Mouse (Mus musculus) liver, embryonic 14.5 days (tissue): ENCODE results near the gene Ppp1r18. TPM values are rescaled to one million over a fixed set of nuclear protein-coding genes. Genes with fewer than 3 reads are reported as not detected.
"Not testable (repeated sequence)": the region's sequence is repeated elsewhere in the genome, so short reads cannot be mapped to it uniquely, and the experiment has no call there.

ENCODE experiments used
- ATAC-seq: fragments of 200-750 bp; cut with Nextera tagmentation; 2 replicates; pipeline ENCODE4 v1.8.0; 2017; ENCODE audit warnings: moderate number of reproducible peaks, mild to moderate bottlenecking, moderate library complexity; ENCODE audit not compliant: insufficient read depth
- DNase-seq, 3 experiments: peaks; one replicate each; pipeline ENCODE4 v3.0.0-alpha.2; 2012 to 2013; ENCODE audit warnings: low read depth in 3 of 3, low spot score in 3 of 3
- H3K27ac ChIP-seq: fragments of 300-500 bp; sonication (generic); 2 replicates; pipeline ENCODE4 v1.5.1; 2014; ENCODE audit warnings: moderate library complexity, mild to moderate bottlenecking, control low read depth, inconsistent platforms
- H3K27me3 ChIP-seq: fragments of 300-500 bp; sonication (generic); 2 replicates; pipeline ENCODE4 v1.6.1; 2014; ENCODE audit warnings: mild to moderate bottlenecking, low read length, moderate library complexity; ENCODE audit not compliant: control insufficient read depth, insufficient read depth
- H3K36me3 ChIP-seq: fragments of 300-500 bp; sonication (generic); replicated peaks from 2 replicates; pipeline ENCODE4 v1.6.1; 2014; ENCODE audit warnings: low read depth; ENCODE audit not compliant: control insufficient read depth, insufficient read depth
- H3K4me1 ChIP-seq, 2 experiments: fragments of 200-500 bp in 1 of 2; fragments of 300-500 bp in 1 of 2; sonication (generic) in 1 of 2; replicated peaks; 2 replicates each; pipeline ENCODE4 v1.6.1; 2012 to 2014; ENCODE audit warnings: antibody characterized with exemption in 1 of 2, inconsistent platforms in 1 of 2, low read length in 1 of 2; ENCODE audit not compliant: control insufficient read depth in 2 of 2, insufficient read depth in 2 of 2
- H3K4me2 ChIP-seq: fragments of 300-500 bp; sonication (generic); 2 replicates; pipeline ENCODE4 v1.6.1; 2014; ENCODE audit warnings: low read depth, mild to moderate bottlenecking, control low read depth, moderate library complexity
- H3K4me3 ChIP-seq, 2 experiments: fragments of 200-500 bp in 1 of 2; fragments of 300-500 bp in 1 of 2; sonication (generic) in 1 of 2; 2 replicates each; pipeline ENCODE4 v1.5.1; 2012 to 2014; ENCODE audit warnings: low read depth in 2 of 2, low read length in 2 of 2, mild to moderate bottlenecking in 2 of 2, control low read depth in 1 of 2, inconsistent platforms in 1 of 2, moderate library complexity in 1 of 2; ENCODE audit not compliant: insufficient read depth in 1 of 2
- H3K9ac ChIP-seq: fragments of 300-500 bp; sonication (generic); replicated peaks from 2 replicates; pipeline ENCODE4 v1.6.1; 2014; ENCODE audit warnings: mild to moderate bottlenecking, control low read depth, moderate library complexity
- H3K9me3 ChIP-seq: fragments of 300-500 bp; sonication (generic); 2 replicates; pipeline ENCODE4 v1.6.1; 2016; ENCODE audit warnings: low read length, mixed read lengths; ENCODE audit not compliant: control insufficient read depth
- CTCF ChIP-seq: IDR thresholded peaks from 2 replicates; pipeline ENCODE4 v1.5.1; 2016; ENCODE audit warnings: antibody characterized with exemption, low read depth, control low read depth
- EP300 ChIP-seq: IDR thresholded peaks from 2 replicates; pipeline ENCODE4 v1.6.1; 2016; ENCODE audit warnings: antibody characterized with exemption, low read depth
- WGBS: fragments of 180-500 bp; shearing (Covaris S2); extraction: QIAGEN DNeasy Blood & Tissue Kit; methylation state at CpG from one replicate; pipeline ENCODE4 v1.1.7; 2014; ENCODE audit not compliant: insufficient replicate concordance; 5-methylcytosine and 5-hydroxymethylcytosine counted together
- polyA plus RNA-seq, 2 experiments: library from polyadenylated mRNA; depleted of rRNA in 1 of 2; stranded (reverse) in 1 of 2; unstranded in 1 of 2; fragments of >200 nt; fragmentation: Nextera tagmentation in 1 of 2; extraction: Ambion mirVana in 1 of 2; gene quantifications; 2 replicates each; pipeline versions ENCODE4 v1.2.1 to v1.2.3; 2012 to 2014

Ppp1r18 gene
- polyA plus RNA-seq, 2 experiments: 8.2 to 8.7 TPM

DNA sequence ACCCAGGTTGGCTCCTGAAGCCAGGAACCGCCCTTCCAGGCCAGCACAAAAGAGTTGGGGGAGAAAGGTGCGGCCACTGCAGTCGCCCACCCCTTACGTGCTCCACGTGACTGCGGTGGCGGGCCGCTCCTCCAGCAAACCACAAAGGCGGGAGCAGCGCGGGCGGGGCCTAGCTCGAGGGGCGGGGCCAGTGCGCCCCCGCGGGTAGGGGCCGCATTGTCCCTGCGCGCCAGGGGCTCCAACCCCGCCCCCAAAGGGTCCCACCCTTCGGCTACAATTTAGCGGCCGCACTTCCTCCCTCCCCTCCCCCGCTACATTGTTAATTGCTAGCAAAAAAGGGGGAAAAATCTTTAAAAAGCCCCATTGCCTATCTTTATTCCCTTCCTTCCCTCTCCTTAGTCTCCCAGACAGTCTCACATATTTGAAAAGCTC, 28.4 kb upstream of the Ppp1r18 start:
- DNase-seq (peak; percentile 73 to 76 (median 75)), ATAC-seq (peak; percentile 17)
- peak overlapping the region; percentile 100 for H3K9ac ChIP-seq
- TF ChIP-seq CTCF (no peak), EP300 (no peak)
- WGBS: 2% methylated on average over 23 of the region's 25 CpGs
- H3K9me3 ChIP-seq: no peaks in the 10 kb centered on the region
- H3K27ac ChIP-seq: peak overlapping the region; percentile 96
- H3K27me3 ChIP-seq: no peaks in the 10 kb centered on the region
- H3K4me2 ChIP-seq: peak overlapping the region; percentile 96
- peak overlapping the region; percentile 96 to 98 for H3K4me3 ChIP-seq
- H3K36me3 ChIP-seq: peaks cover 48% of the 10 kb centered on the region
- H3K4me1 ChIP-seq: peaks cover 35 to 40% of the 10 kb centered on the region in 2 experiments

DNA sequence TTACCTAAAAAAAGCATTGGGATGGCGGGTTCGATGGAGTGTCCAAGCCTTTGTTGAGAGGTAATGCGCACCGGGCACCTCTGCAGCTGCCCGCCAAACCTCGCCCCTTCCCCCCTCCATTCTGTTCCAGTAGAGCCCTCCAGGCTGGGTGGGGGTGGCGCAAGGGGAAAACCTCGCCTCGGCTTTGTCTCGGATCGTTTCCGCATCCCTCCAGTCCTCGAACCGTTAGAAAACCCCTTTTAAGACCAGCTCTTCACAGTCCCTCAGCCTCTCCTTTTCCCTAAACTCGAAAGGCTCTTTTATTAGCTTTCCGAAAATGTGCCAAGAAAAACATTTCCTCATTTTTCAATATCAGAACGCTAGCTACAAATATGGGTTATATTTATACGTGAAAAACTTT, 27.9 kb upstream of the Ppp1r18 start:
- 0% methylated on average over 18 of the region's 18 CpGs for WGBS
- TF ChIP-seq EP300: no peak
- TF ChIP-seq CTCF: no peak
- DNase-seq (peak in 1 of 3 experiments; percentile 34), ATAC-seq (no peak)
- Histone ChIP-seq H3K4me2 (peak overlapping the region; percentile 96), H3K4me3 (peak overlapping the region; percentile 96 to 98), H3K27me3 (no peaks in the 10 kb centered on the region), H3K9ac (peak overlapping the region; percentile 100), H3K27ac (peak overlapping the region; percentile 96), H3K4me1 (peaks cover 40% of the 10 kb centered on the region in 2 experiments), H3K9me3 (no peaks in the 10 kb centered on the region), H3K36me3 (peaks cover 44% of the 10 kb centered on the region)

DNA sequence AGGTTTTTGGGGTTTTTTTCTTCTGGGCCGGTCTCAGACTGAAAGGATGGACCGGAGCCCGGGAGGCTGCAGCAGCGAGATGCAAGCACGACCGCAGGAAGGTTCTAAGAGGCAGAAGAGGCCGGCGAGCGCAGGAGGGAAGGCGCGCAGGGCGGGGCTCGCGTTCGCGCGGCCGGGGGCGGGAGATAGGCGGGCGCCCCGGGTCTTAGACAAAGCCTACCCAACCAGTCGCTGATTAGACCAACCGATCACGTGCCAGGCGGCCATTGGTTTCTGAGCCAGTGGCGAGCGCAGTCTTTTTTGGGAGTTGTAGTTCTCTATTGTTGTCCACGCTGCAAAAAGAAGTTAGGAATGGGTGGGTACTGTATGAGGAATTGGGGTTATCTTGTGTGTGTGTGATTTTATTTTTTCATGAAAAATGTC, 27.3 kb upstream of the Ppp1r18 start, which contains the start of gene Tubb5:
Gene Tubb5, minus strand, starts transcription at position 185 of the 423 bp plus-strand sequence.
- DNase-seq (peak; percentile 94 to 96 (median 95)), ATAC-seq (peak; percentile 60)
- Histone ChIP-seq H3K9ac (peak within 1 kb of the TSS; percentile 100), H3K4me3 (peak within 1 kb of the TSS; percentile 96 to 98), H3K36me3 (peaks cover 37% of the 10 kb centered on the region), H3K9me3 (no peaks in the 10 kb centered on the region), H3K27ac (peak within 1 kb of the TSS; percentile 96), H3K27me3 (no peaks in the 10 kb centered on the region), H3K4me1 (peaks cover 44 to 46% of the 10 kb centered on the region in 2 experiments), H3K4me2 (peak within 1 kb of the TSS; percentile 96)
- peak; percentile 38 for TF ChIP-seq EP300
- TF ChIP-seq CTCF: no peak
- WGBS: under 1% methylated on average over 29 of the region's 29 CpGs

DNA sequence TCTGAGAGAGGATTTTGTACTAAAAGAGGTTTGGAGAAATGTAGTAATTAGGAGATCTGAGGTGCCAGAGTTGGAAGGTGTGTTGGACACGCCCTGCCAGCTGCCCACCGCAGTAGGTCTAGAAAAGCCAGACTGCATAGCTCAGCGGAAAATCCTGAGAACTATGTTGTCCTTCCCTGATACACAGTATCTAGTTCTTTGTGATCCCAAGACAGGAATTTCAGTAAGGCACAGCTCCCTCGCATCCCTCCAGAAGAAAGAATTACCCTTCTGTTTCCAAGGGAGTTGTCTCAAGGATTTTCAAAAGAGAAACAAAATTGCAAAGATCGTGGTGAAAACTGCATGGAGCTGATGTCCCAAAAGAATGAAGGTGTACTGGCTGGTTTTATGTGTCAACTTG, 26.8 kb upstream of the Ppp1r18 start:
- TF ChIP-seq EP300 (no peak; the same call in 1 of the 2 replicates), CTCF (no peak)
- Histone ChIP-seq H3K4me1 (peaks cover 45 to 48% of the 10 kb centered on the region in 2 experiments), H3K36me3 (peaks cover 33% of the 10 kb centered on the region), H3K27me3 (no peaks in the 10 kb centered on the region), H3K4me3 (peak overlapping the region; percentile 64 to 98), H3K27ac (peak overlapping the region; percentile 96), H3K9me3 (no peaks in the 10 kb centered on the region), H3K4me2 (peak overlapping the region; percentile 96), H3K9ac (peak overlapping the region; percentile 100)
- WGBS: 2% methylated on average over 5 of the region's 5 CpGs
- DNase-seq (no peak), ATAC-seq (no peak)

- peak overlapping the region; percentile 96 for H3K4me2 ChIP-seq
- H3K27ac ChIP-seq: peak overlapping the region; percentile 96
- peaks cover 44 to 48% of the 10 kb centered on the region in 2 experiments for H3K4me1 ChIP-seq
- not testable (repeated sequence) for H3K27me3 ChIP-seq, ATAC-seq, H3K9me3 ChIP-seq, DNase-seq
- H3K36me3 ChIP-seq: peaks cover 29% of the 10 kb centered on the region
- WGBS: 49% methylated on average over 3 of the region's 3 CpGs
- peak overlapping the region; percentile 100 for H3K9ac ChIP-seq
- H3K4me3 ChIP-seq: peak overlapping the region; percentile 64 to 98
Observed at GRCm38 (mm10) chr17:35839002-35839401, 26.4 kb upstream of the Ppp1r18 start.
